Mouse (Mus musculus) v-Abl transformed pro-B cells (cell line): ENCODE data around the gene Wdr59.

Experiments used
- in situ Hi-C, 2 experiments: fragments of 400-800 bp; cut with MboI; formaldehyde crosslinking; loops; one replicate each; pipeline ENCODE4 v1.15.1; 2025; ENCODE audit not compliant: unreplicated experiment in 2 of 2

Wdr59 gene

DNA sequence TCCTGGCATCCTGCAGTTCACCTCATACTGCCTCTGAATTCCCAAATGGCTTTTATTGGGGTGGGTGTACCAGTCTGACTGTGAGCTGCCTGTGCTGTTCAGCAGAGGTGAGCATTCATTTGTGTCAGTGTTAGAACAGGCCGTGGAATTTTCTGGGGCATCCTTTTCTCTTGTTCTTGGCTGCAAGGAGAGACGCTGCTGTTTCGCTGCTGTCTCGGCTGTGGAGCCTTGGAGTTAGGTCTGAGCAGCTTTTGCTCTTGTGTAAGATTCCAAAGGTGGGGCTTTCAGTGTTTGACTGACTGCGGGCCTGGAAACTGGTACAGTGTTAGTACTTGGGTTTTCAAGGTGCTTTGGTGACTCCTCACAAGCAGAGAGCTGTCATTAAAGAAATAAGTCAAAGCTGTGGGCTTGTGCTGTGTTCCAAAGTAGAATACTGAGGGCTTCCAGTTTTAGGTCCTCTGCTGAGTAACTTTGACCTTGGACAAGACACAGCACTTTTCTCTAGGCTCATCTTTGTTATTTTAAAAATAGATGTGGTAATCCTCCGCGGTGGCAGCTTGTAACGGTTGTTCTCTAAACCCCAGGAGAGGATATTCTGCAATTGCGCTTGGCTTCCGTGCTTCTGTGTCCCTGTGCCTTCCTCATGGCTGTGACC is 17.7 kb upstream of the Wdr59 start:
- in situ Hi-C loops: loop anchor here (10.0 kb wide), 1 partner anchor 55 kb away; no protein-coding TSS in a partner anchor

- in situ Hi-C loops: loop anchor here (10.0 kb wide), 1 partner anchor 57 kb away; no protein-coding TSS in a partner anchor
Measured at GRCm38 (mm10) chr8:111538194-111538593, 16.3 kb upstream of the Wdr59 start.

DNA sequence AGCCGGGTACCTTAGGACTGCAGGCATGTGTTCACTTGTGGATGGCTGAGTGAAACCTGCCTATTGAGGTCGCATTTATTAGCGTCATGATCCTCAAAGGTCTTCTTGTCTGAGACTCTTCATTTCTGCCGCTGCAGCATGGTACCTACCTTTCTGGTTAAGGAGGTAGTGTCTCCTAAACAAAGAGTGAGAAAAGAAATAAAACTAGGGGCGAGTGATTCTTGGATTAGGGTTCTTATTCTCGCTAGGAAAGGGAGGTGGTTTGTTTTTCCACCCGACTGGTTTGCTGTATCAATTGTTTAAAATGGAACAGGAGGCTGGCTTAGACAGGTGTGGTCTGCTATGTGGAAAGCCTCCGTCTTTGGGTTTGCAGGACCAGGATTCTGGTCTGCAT is 15.9 kb upstream of the Wdr59 start:
- in situ Hi-C loops: loop anchor here (10.0 kb wide), 1 partner anchor 57 kb away; no protein-coding TSS in a partner anchor

- in situ Hi-C loops: loop anchor here (10.0 kb wide), 1 partner anchor 58 kb away; no protein-coding TSS in a partner anchor
Measured at GRCm38 (mm10) chr8:111536978-111537764, 15.3 kb upstream of the Wdr59 start.

DNA sequence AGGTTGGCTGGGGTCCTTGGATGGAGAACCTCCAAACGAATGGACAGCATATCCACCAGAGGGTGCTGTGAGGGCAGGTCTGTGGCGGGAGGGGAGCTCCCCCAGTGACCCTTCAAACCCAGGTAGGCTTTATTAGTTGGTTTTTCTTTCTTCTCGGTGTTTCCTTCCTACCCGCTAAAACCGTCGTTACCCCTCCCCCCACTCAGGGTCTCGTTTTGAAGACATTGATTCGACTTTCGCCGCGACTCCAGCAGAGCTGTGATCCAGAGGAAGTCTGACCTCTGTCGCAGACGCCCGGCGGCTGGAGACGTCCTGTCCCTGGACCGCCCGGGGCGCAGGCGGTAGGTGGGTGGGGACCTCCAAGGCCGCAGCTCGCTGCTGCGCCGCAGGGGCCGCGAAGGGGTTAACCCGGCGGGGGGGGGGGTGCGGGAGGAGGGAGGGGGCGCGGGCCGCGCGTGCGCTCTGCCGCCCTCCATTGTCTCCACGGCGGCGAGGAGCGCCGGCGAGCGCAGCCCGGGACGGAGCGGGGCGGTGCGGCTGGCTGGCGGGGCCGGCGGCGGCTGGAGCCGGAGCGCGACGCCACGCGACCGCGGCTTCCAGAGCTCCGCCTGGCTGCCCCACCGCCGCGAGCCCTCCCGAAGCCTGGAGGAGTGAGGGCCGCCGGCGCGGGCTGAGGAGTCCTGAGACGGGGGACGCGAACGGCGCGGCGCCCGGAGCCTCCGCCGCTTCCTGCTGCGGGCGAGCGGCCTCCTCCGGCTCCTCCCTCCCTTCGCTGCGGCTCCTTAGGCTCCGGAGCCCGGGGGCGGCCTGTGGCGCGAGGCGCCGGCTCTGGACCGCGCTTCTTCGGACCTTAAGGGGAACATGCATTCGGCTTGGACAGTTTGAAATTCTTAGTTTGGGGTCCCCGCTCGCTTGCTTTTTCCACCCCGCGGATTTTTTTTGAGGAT is 14.4 kb upstream of the Wdr59 start, which contains the start of gene Znrf1:
Gene Znrf1 (plus strand): TSS at position 67 of the 947 bp plus-strand sequence.
- in situ Hi-C loops: loop anchor here (10.0 kb wide), 1 partner anchor 58 kb away; no protein-coding TSS in a partner anchor

DNA sequence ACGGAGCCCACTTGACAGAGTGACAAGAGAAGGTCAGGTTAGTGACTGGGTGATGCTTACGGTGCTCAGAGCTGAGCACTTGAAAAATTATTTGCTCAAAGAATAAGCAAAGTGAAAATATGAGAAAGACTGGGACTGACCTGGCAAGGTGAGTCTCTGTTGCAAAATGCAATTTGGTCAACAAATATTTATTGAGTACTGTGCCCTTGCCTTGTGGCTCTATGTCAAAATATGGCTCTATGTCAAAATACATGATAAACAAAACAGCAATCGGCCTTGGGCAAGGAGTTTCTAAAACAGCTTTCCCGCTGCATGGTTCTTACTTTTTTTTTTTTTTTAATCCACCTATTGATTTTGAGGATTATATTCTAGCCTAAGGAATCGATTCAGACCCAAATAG is 13.6 kb upstream of the Wdr59 start:
- in situ Hi-C loops: loop anchor here (10.0 kb wide), 1 partner anchor 59 kb away; no protein-coding TSS in a partner anchor

- in situ Hi-C loops: loop anchor here (5.0 to 10.0 kb wide), 3 partner anchors 61 to 94 kb away; no protein-coding TSS in a partner anchor
Measured at GRCm38 (mm10) chr8:111533503-111533902, 11.6 kb upstream of the Wdr59 start.

DNA sequence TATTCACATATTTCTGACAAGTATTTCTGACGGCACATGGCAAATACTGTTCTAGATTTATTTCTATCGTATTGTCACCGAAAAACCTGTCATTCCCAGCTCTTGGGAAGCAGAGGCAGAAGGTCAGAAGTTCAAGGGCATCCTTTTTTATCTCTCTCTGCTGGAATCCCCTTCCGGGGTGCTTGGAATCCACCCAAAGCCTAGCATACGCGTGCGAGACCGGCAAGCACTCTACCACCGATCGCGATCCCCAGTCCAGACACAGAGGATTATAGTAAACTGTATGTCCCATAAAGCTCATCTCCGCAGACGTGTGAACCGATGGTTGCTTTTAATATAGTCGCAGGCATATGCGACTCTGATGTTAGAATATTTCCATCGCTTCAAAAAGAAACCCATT is 9.7 kb upstream of the Wdr59 start:
- in situ Hi-C loops: loop anchor here (5.0 to 10.0 kb wide), 3 partner anchors 63 to 96 kb away; no protein-coding TSS in a partner anchor

GRCm38 (mm10) chr8:111531191-111531590 is 9.3 kb upstream of the Wdr59 start:
- in situ Hi-C loops: loop anchor here (5.0 to 10.0 kb wide), 3 partner anchors 64 to 96 kb away; no protein-coding TSS in a partner anchor

- in situ Hi-C loops: no loop called here
Measured at GRCm38 (mm10) chr8:111528071-111528470, 6.2 kb upstream of the Wdr59 start.

GRCm38 (mm10) chr8:111527149-111527548 is 5.3 kb upstream of the Wdr59 start:
- in situ Hi-C loops: no loop called here

- in situ Hi-C loops: no loop called here
Measured at GRCm38 (mm10) chr8:111526403-111527024, 4.6 kb upstream of the Wdr59 start.

GRCm38 (mm10) chr8:111517466-111517865 is 4.4 kb downstream of the Wdr59 start:
- in situ Hi-C loops: loop anchor here (25.0 kb wide), 3 partner anchors 320 to 495 kb away; partner anchors contain the start of genes Adat1 (in 1 of the 2), Gm6793 (in 1 of the 2), Kars (in 1 of the 2) and Terf2ip (in 1 of the 2)

GRCm38 (mm10) chr8:111516451-111517035 is 5.3 kb downstream of the Wdr59 start:
- in situ Hi-C loops: loop anchor here (25.0 kb wide), 3 partner anchors 321 to 496 kb away; partner anchors contain the start of genes Adat1 (in 1 of the 2), Gm6793 (in 1 of the 2), Kars (in 1 of the 2) and Terf2ip (in 1 of the 2)

- in situ Hi-C loops: loop anchor here (25.0 kb wide), 3 partner anchors 324 to 499 kb away; partner anchors contain the start of genes Adat1 (in 1 of the 2), Gm6793 (in 1 of the 2), Kars (in 1 of the 2) and Terf2ip (in 1 of the 2)
Measured at GRCm38 (mm10) chr8:111513446-111513845, 8.4 kb downstream of the Wdr59 start.

GRCm38 (mm10) chr8:111512941-111513340 is 9.0 kb downstream of the Wdr59 start:
- in situ Hi-C loops: loop anchor here (25.0 kb wide), 3 partner anchors 324 to 499 kb away; partner anchors contain the start of genes Adat1 (in 1 of the 2), Gm6793 (in 1 of the 2), Kars (in 1 of the 2) and Terf2ip (in 1 of the 2)

- in situ Hi-C loops: loop anchor here (25.0 kb wide), 3 partner anchors 327 to 502 kb away; partner anchors contain the start of genes Adat1 (in 1 of the 2), Gm6793 (in 1 of the 2), Kars (in 1 of the 2) and Terf2ip (in 1 of the 2)
Measured at GRCm38 (mm10) chr8:111510401-111510800, 11.5 kb downstream of the Wdr59 start.

GRCm38 (mm10) chr8:111509278-111509677 is 12.6 kb downstream of the Wdr59 start:
- in situ Hi-C loops: loop anchor here (25.0 kb wide), 3 partner anchors 328 to 503 kb away; partner anchors contain the start of genes Adat1 (in 1 of the 2), Gm6793 (in 1 of the 2), Kars (in 1 of the 2) and Terf2ip (in 1 of the 2)
